Mouse (Mus musculus) cerebellum, adult 11 months (tissue): ENCODE results near the gene Apof.

Source experiments
- DNase-seq: peaks from one replicate; pipeline ENCODE4 v3.0.0; 2022

Apof gene

GRCm38 (mm10) chr10:128302357-128302756 is 33.9 kb downstream of the Apof start:
- DNase-seq, result no peak

GRCm38 (mm10) chr10:128302785-128303125 is 34.3 kb downstream of the Apof start:
- no peak for DNase-seq

- DNase-seq, result peak; percentile 100
These were observed 34.9 kb downstream of the Apof start, which contains the start of gene Pan2 for GRCm38 (mm10) chr10:128303126-128304021. Gene Pan2, plus strand, starts transcription at chr10:128303335.

GRCm38 (mm10) chr10:128309654-128310053 is 41.2 kb downstream of the Apof start:
- no peak for DNase-seq

- peak; percentile 45 for DNase-seq
These were observed 41.7 kb downstream of the Apof start for GRCm38 (mm10) chr10:128310177-128310576.

- no peak for DNase-seq
These were observed 42.4 kb downstream of the Apof start for GRCm38 (mm10) chr10:128310902-128311301.

GRCm38 (mm10) chr10:128315578-128315977 is 47.1 kb downstream of the Apof start:
- DNase-seq, result no peak
